Mouse (Mus musculus) 416B (cell line): ENCODE results near the gene Nsd2.
A peak's percentile ranks its signal among the peaks of the same experiment; 100 is the strongest.

ENCODE experiments used
- DNase-seq: peaks from one replicate; pipeline ENCODE4 v3.0.0; 2011; ENCODE audit warnings: low read depth

Gene Nsd2

DNA sequence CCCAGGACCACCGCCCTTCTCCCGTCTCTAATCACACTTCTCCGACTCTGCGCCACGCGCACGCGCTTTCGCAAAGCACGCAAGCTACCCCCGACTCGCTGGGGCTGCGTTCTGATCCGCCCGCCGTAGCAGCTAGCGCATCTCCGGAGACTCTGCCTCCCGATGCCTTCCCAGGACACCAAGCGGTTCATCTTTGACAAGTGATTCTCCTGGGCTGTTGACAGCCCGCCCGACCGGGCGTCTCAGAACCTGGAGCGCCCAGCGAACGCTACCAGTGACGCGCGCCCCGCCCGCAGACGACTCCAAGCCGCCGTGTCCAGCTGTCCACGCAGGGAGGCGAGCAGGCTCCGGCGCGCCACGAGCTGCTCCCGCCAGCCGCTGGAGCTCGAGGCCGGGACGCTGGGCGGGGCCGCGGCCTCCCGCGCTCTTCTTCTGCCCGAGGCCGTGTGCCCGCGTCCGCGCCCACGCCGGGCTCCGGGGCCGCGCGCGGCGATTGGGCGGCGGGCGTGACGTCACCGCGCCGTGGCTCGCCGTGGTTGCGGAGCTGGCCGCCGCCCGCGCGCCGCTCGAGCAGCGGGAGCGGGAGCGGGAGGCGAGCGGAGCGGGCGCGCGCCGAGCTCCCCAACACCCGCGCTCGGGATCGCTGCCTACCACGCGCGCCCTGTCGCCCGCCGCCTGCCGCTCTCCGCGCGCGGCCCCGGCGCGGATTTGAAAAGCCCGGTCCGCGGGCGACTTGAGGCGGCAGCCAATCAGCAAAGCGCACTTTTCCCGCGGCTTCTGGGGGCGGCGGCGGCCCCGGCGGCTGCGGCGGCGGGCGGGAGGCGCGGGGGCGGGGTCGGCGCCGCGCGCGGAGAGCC is at the start of gene Nsd2:
Gene Nsd2 (plus strand): TSS at position 850 of the 857 bp plus-strand sequence.
- peak; percentile 78 for DNase-seq

DNA sequence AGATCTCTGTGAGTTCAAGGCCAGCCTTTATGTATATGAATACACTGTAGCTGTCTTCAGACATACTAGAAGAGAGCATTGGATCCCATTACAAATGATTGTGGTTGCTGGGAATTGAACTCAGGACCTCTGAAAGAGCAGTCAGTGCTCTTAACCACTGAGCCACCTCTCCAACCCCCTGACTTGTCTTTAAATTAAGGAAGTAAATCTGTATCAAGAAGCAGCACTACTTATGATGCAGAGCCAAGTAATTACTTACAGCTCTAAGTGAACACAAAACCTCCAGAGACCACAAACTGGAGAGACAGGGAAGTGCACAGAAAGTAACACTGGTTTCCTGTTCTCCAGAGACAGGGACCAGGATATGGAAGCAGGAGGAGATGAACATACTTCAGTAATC is 43.3 kb upstream of the Nsd2 start:
- no peak for DNase-seq

DNA sequence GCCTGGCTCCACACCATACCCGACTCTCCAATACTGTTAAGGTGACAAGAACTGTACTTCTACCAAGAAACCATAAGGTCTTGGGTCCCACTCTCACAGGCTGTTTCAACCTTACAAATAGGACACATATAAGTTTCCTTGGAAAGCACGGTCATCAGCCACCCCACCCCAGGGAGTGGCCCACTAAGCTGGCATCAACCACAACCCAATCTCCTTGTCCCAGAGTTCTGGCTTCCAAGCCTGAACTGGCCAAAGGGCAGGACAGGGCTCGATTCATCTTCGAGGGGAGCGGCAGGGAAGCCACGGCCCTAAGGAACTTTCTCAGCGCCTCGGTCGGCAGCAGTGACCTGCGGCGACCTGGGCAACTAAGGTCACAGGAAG is 38.6 kb upstream of the Nsd2 start:
- DNase-seq: no peak

DNA sequence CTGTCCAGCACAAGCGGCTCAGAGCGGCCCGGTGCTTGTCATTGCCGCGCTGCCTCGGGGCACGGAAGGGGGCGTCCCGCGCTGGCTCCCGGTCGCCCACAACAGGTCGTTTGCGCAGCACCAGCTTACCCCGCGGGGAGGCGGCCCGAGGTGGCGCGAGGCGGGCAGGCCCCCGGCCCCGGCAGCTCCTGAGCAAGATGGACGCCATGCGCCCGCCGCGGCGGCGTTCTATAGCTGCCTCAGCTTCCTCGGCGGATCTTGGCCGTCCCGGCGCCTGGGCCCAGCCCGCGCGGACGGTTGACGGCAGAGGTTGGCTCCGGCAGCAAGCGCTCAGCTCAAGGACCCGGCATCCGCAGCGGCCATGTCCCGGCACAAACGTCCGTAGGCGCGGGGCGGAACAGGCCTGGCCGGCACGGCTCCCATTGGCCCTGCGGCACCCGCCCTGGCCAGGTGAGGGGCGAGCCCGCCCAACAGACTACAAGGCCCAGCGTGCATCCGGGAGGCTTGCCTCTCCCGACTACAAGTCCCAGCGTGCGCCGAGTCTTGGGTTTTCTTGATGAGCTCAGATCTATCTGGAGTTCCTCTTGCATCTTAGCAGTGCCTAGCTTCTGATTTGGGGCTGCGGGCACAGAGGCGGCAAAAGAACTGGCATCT is 38.1 kb upstream of the Nsd2 start, which contains the start of gene Letm1:
Gene Letm1 (minus strand): TSS at position 473 of the 654 bp plus-strand sequence.
- DNase-seq: peak; percentile 95

DNA sequence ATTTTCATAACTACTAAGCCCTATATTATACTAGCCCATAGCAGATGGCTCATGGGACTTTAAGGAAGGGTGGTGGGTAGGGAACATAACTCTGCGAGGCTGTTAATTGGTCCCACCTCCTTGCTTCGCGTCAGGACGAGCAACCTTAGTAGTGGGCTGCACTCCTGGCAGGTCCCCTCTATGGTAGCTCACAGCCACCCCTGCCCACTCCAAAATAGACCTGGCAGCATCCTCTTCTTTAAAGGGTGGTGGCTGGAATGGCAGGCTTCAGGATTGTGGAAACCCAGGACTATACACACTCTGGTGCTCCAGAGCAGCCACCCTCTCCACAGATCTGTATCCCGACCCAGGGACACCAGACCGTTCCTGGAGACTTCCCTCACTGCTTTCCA is 37.5 kb upstream of the Nsd2 start:
- DNase-seq: no peak

DNA sequence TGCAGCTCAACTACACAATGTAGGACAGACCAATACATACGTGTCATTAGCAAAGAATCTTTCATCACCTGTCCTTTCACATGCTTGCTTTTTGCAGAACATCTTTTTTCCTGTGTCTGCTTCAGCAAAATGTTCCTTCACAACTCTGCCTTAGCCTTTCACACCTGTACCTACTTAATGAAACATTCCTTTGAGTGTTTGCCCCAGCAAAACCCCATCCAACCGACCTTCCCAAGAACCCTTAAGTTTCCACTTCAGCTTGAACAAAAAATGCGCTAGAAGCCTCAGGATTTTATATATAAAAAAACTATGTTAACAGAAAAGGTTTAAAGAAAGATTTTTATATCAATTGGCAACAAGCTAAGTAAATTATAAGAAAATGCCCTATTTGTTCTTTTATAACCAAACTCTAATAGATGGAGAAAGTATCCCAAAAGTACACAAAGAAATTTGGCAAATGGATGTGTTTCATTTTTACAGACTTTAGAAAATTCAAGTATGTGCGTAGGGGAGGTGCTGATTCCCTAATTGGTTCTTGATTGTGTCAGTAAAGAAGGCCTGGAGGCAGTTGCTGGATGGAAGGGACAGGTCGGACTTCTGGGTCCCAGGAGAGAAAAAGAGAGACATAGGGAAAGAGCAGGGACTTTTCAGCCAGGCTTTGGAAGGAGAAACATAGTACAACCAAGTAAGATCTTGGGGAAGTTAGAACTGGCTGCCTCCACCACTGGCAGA is 28.4 kb upstream of the Nsd2 start:
- no peak for DNase-seq

DNA sequence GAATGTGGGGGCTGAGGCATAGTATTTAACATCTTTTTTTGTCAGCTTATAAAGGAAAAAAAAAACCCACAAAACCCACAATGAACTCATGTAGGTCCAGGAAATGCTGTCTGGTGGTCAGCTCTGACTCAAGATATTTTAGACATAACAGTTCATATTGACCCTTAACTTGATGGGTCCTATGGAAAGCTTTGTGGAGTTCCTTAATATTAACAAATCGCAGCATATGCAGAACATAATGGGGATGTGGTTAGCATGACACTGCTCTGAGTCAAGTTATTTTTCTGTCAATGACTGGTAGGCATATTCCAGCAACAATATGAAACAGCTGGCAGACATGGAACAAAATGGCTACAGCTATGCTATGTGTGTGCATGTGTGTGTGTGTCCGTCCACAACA is 17.2 kb upstream of the Nsd2 start:
- DNase-seq: peak; percentile 89

DNA sequence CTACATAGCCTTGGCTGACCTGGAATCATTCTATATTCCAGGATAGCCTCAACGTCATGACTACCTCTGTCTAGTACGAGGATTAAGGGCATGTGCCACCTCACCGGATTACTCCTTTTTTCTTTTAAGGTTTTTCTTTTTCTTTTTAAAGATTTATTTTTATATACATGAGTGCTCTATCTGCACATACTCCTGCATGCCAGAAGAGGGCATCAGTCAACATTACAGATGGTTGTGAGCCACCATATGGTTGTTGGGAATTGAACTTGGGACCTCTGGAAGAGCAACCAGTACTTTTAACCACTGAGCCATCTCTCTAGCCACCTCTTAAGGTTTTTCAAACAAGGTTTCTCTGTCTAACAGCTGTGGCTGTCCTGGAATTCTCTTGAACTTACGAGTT is 9.0 kb upstream of the Nsd2 start:
- DNase-seq: no peak

DNA sequence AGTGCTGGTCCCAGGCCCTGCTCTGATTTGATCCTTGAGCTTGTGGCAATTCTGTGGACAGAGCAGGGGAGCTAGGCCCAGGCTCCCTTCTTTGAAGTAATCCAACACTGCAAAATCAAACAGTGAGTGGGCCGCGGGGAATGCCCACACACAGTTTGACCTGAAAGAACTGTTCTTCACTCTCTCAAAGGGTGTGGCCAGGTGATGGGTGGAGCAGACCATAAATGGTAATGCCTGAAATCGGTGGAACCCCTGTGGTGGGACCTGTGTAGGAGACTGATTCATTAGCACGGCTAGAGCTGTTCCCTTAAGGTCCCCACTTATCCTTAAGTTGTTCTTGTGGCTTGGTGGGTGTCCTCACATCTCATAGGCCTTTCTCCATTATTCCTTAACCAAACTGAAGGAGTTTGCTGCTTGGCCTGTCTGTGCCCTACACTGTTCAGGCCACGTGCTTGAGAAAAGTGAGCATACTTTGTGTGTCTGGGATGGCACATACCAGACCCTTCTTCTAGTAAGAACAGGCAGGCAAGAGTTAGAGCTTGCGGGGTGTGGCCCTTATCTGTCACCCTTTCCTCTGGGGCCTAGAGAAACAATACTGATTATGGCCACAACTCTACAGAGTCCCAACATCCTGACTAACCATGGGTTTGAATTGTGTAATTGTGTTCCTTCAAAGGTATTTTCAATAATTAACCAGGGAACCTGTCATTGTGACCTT is 4.4 kb upstream of the Nsd2 start:
- DNase-seq: no peak

DNA sequence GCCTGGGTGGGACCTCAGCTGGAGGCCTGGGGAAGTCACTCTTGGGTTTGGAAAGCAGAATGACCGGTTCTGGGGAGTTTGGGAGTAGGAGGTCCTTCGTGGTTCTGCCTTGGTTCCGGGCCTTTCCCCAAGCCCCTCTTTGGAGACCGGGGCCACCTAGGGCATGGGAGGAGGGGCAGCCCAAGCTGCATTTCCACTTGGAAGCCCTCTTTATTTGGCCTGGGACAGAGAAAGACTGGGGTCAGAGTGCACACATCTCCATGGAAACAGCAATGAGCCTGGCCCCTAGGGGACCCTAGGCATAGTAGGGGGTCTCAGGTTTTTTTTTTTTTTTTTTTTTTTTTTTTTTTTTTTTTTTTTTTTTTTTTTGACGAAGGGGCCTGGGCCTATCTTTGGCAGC is 2.4 kb upstream of the Nsd2 start:
- DNase-seq: no peak

DNA sequence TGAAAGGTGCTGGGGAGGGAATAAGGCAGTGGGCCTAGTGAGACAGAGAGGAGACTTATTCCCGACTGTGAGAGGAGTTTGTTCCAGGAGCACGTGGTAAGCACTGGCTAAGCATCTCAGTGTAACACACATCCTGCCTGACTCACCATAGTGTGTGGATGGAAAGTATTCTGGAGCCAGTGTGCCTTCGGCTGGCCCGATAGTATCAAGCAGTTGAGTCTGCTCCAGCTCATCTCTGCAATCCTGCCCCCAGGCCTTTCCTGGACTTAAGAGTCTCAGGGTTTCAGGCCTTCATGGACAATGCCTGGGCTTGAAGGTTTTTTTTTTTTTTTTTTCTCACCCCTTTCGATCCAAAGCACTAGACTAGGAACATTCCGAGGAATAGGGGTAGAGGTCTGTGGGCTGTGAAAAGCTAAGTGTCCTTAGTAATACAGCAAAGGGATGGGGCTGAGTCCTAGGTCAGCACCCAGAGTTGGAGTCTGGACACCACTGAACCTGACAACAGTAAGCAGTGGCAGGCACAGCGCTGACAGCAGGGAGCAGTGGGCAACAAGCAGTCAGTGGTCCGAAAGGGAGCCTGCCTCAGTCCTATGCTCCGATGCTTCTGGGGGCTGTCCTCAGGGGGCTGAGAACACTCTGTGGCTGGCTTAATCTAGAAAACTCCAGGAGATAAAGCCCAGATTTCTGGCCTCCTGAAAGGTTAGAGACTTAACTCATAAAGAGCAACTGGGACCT is 1.2 kb upstream of the Nsd2 start:
- peak; percentile 92 for DNase-seq

DNA sequence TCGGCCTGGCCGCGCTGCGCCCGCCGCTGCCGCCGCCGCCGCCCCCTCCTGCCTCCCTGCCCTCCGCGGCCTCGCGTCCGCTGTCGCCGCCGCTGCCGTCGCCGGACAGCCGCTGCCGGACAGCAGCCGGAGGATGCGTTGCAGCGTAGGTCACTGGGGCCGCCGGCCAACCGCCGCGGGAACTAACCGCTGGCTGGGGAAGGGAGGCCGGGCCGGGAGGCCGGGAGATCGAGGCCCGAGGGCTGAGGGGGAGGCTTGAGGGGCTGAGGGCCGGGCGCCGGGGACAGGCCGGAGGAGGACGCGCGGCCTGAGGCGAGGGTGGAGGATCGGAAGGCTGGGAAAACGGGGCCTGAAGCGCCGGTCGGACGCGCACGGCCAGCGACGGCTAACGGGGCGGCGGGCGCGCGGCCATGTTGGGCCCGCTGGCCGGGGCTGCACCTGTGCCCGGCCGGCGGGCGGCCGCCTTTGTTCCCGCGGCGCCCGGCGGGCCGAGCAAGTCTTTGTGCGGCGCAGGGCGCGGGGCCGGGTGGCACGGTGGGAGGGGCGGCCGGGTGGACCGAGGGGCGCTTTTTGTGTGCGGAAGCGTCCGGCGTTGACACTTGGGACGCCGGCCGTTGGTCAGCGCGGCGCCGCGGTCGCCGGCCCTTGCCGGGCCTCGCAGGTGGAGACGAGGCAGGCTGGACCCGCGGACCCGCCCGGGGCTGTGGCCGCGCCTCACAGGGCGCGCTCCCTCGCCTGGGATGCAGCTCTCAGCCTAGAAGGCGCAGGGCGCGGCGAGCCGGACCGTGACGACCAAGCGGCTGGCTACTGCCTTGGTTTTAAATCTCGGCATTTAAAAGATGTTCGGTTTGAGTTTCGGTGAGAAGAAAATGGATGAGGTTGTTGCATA is 452 bp downstream of the Nsd2 start:
- peak; percentile 40 for DNase-seq

DNA sequence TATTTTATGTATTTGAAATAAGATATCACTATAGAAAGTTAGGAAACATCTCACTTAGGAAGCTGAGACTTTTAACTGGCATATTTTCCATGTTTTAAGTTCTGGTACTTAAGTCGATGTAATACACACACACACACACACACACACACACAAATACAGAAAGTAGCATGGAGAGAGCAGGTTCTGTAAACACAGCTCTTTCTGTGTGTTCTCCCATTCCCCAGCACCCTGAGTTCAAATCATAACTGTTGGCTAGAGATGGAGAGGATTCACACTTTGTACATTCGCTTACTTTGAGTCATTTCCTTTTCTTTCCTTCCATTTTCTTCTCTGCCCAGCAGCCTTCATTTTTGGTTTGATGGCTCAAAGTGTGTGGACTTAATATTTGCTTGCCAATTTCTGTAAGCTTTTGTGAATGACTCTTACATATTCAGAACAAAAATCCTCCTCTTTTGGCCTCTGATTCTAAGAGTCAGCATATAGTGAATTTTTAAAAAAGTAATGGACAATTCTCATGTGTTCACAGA is 1.4 kb downstream of the Nsd2 start:
- peak; percentile 49 for DNase-seq

DNA sequence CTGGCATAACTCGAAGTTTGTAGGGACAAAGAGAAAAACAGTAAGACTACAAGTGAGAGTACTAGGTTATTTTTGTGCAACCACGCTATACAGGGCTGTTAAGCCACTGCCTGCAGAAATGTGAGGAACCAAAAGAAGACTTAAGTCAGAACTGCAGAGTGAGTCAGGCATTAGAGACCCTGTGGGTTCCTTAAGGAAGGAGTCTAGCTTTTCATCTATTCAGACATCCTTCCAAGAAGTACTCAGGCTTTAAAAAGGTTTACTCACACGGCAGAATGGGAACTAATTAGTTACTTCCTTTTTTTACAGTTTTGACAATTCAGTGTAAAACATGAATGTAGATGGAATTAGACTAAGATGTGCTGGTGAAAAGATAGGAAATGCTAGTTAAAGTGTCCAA is 1.9 kb downstream of the Nsd2 start:
- peak; percentile 61 for DNase-seq

DNA sequence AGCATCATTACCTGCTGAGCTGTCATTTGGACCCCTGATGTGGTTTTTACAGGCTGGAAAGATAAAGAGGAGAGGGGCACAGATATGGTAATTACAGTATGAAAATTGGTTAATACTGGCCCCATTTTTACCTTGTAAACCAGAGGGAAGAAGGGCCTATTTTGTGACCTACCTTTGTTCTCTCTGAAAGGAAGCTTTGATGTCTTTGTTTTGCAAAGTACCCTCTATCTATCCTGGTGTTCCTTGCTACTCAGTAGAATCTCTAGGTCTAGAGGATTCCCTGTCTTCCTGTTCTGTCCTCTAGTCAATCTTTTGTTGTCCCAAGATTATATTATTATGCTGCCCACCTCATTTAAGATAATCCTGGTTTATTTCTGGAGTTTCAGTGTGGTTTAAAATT is 5.5 kb downstream of the Nsd2 start:
- no peak for DNase-seq

DNA sequence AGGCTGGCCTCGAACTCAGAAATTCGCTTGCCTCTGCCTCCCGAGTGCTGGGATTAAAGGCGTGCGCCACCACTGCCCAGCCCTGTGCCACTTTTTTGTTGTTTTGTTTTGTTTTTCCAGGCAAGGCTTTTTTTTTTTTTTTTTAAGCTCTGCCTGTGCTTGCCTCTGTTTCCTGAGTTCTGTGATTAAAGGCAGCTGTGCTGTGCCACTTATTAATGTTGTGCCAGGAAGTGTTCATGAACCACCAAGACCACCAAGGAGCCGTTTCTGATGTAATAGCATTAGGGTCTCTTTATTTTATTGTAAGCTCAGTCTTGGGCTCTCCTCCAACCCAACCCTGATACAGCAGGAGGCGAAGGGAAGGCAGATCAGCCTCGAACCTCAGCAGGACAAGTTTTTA is 7.6 kb downstream of the Nsd2 start:
- peak; percentile 82 for DNase-seq

DNA sequence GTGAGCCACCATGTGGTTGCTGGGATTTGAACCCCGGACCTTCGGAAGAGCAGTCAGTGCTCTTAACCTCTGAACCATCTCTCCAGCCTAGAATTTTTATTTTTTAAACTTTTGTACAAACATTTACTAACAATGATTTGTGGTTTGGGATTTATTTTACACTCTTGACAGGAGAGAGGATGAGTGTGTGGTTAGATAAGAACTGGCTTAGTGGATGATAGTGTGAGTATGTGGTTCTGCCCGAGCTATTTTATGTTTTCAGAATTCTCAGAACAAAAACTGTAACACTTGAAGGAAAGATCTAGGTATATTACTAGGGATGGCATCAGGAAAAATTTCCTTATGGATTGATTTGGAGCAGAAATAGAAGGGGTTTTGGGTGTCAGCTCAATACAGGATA is 9.4 kb downstream of the Nsd2 start:
- peak; percentile 61 for DNase-seq

DNA sequence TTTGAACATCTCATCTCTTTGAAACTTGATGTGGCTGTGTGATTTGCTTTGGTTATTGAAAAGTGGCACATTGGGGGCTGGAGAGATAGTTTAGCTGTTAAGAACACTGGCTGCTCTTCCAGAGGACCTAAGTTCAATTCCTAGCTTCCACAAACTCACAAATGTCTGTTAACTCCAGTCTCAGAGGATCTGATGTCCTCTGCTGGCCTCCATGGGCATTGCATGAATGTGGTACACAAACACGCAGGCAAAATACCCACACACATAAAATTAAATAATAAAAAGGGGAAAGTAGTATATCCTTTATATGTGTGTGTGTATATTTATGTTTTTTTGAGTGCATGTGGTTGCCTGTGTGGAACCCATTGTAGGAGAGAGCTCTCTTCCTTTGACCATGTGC is 10.3 kb downstream of the Nsd2 start:
- DNase-seq: peak; percentile 37

DNA sequence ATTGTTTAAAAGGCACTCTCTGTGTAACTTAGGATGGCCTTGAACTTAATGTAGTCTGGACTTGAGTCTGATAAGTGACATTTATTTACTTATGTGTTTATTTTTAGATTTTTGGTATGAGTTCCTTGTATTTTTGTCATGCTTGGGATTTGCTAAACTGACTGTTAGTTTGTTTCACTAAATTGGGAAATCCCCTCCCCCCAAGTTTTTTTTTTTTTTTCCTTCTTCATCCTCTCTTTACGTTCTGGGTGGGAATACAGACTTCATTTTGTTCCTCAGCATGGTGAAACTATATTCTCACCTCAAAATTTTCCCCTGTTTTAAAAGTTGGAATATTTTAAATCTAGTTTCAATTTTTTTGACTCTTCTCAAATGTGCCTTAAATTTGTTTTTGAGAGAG is 20.8 kb downstream of the Nsd2 start:
- DNase-seq: no peak

DNA sequence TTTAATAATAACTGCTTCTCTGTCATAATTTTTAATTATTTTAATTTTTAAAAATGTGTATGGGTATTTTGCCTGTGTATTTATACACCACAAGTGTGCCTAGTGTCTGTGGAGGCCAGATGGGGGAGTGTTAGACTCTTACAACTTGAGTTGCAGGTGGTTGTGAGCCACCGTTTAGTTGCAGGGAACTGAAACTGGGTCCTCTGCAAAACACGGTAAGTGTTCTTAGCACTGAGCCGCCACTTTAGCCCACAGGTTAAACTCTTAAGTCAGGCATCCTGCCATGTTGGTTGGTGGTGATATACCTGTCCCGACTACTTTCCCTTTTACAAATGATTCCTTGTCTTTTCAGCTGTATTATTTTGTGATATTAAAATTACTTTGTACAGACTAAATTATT is 22.0 kb downstream of the Nsd2 start:
- no peak for DNase-seq
